Mouse (Mus musculus): ENCODE results near the gene Ptprk. TPM values are rescaled to one million over a fixed set of nuclear protein-coding genes. Genes with fewer than 3 reads are reported as not detected.

The Ptprk gene
- polyA plus RNA-seq, 1 experiment from 2014 or later: 20.0 TPM

GRCm38 (mm10) chr10:28593566-28594292, 519.1 kb downstream of the Ptprk start:
- no peaks in the 10 kb centered on the region for H3K36me3 ChIP-seq (ENCODE audit: poor library complexity, severe bottlenecking)
- no peaks in the 10 kb centered on the region for H3K4me1 ChIP-seq
- 84% methylated on average over 3 of the region's 4 CpGs for WGBS
- H3K9me3 ChIP-seq (replicated peaks): no peaks in the 10 kb centered on the region
- no peak overlapping the region for H3K4me2 ChIP-seq
- H3K9ac ChIP-seq: no peak overlapping the region
- no peak overlapping the region for H3K4me3 ChIP-seq
- no peaks in the 10 kb centered on the region for H3K27me3 ChIP-seq
- H3K27ac ChIP-seq: no peak overlapping the region
- no peak for ATAC-seq

- Histone ChIP-seq H3K4me3 (no peak overlapping the region), H3K36me3 (ENCODE audit: poor library complexity, severe bottlenecking) (no peaks in the 10 kb centered on the region), H3K9me3 (replicated peaks) (no peaks in the 10 kb centered on the region), H3K9ac (no peak overlapping the region), H3K27me3 (no peaks in the 10 kb centered on the region), H3K4me2 (no peak overlapping the region), H3K27ac (no peak overlapping the region), H3K4me1 (no peaks in the 10 kb centered on the region)
- 97% methylated on average over 3 of the region's 3 CpGs for WGBS
- ATAC-seq: no peak
Observed at GRCm38 (mm10) chr10:28596897-28597296, 522.3 kb downstream of the Ptprk start.

GRCm38 (mm10) chr10:28609136-28609535, 534.5 kb downstream of the Ptprk start:
- H3K27me3 ChIP-seq: no peaks in the 10 kb centered on the region
- no peaks in the 10 kb centered on the region for H3K9me3 ChIP-seq (replicated peaks)
- no peak overlapping the region for H3K4me3 ChIP-seq
- H3K4me2 ChIP-seq: no peak overlapping the region
- no peaks in the 10 kb centered on the region for H3K4me1 ChIP-seq
- H3K27ac ChIP-seq: no peak overlapping the region
- ATAC-seq: no peak
- WGBS: 80% methylated on average over 3 of the region's 3 CpGs
- no peak overlapping the region for H3K9ac ChIP-seq
- H3K36me3 ChIP-seq (ENCODE audit: poor library complexity, severe bottlenecking): no peaks in the 10 kb centered on the region

GRCm38 (mm10) chr10:28614396-28614795, 539.8 kb downstream of the Ptprk start:
- Histone ChIP-seq H3K9ac (no peak overlapping the region), H3K36me3 (ENCODE audit: poor library complexity, severe bottlenecking) (no peaks in the 10 kb centered on the region), H3K4me2 (no peak overlapping the region), H3K4me1 (no peaks in the 10 kb centered on the region), H3K27ac (no peak overlapping the region), H3K9me3 (replicated peaks) (no peaks in the 10 kb centered on the region), H3K27me3 (no peaks in the 10 kb centered on the region), H3K4me3 (no peak overlapping the region)
- ATAC-seq: no peak
- 97% methylated on average over 2 of the region's 2 CpGs for WGBS

- no peak for ATAC-seq
- Histone ChIP-seq H3K9me3 (replicated peaks) (no peaks in the 10 kb centered on the region), H3K4me2 (no peak overlapping the region), H3K27me3 (no peaks in the 10 kb centered on the region), H3K4me3 (no peak overlapping the region), H3K27ac (no peak overlapping the region), H3K9ac (no peak overlapping the region), H3K4me1 (no peaks in the 10 kb centered on the region), H3K36me3 (ENCODE audit: poor library complexity, severe bottlenecking) (no peaks in the 10 kb centered on the region)
- 95% methylated on average over 7 of the region's 7 CpGs for WGBS
Observed at GRCm38 (mm10) chr10:28617203-28617602, 542.6 kb downstream of the Ptprk start.

- no peak for ATAC-seq
- 85% methylated on average over 2 of the region's 2 CpGs for whole genome bisulfite sequencing
- no peak overlapping the region for H3K4me2 ChIP-seq
- H3K36me3 ChIP-seq (ENCODE audit: poor library complexity, severe bottlenecking): no peaks in the 10 kb centered on the region
- no peak overlapping the region for H3K9ac ChIP-seq
- H3K4me3 ChIP-seq: no peak overlapping the region
- no peaks in the 10 kb centered on the region for H3K4me1 ChIP-seq
- no peaks in the 10 kb centered on the region for H3K9me3 ChIP-seq (replicated peaks)
- H3K27ac ChIP-seq: no peak overlapping the region
- H3K27me3 ChIP-seq: no peaks in the 10 kb centered on the region
Observed at GRCm38 (mm10) chr10:28618002-28618401, 543.4 kb downstream of the Ptprk start.

- Histone ChIP-seq H3K9ac (no peak overlapping the region), H3K4me1 (no peaks in the 10 kb centered on the region), H3K4me2 (no peak overlapping the region), H3K27ac (no peak overlapping the region), H3K36me3 (ENCODE audit: poor library complexity, severe bottlenecking) (no peaks in the 10 kb centered on the region), H3K4me3 (no peak overlapping the region), H3K9me3 (replicated peaks) (no peaks in the 10 kb centered on the region), H3K27me3 (no peaks in the 10 kb centered on the region)
- no peak for ATAC-seq
- WGBS: 80% methylated on average over 1 of the region's 1 CpGs
Observed at GRCm38 (mm10) chr10:28619415-28619814, 544.8 kb downstream of the Ptprk start.

- Histone ChIP-seq H3K4me1 (no peaks in the 10 kb centered on the region), H3K36me3 (ENCODE audit: poor library complexity, severe bottlenecking) (no peaks in the 10 kb centered on the region), H3K9ac (no peak overlapping the region), H3K4me2 (no peak overlapping the region), H3K9me3 (replicated peaks) (no peaks in the 10 kb centered on the region), H3K27ac (no peak overlapping the region), H3K27me3 (no peaks in the 10 kb centered on the region), H3K4me3 (no peak overlapping the region)
- no peak for ATAC-seq
Observed at GRCm38 (mm10) chr10:28636096-28636495, 561.5 kb downstream of the Ptprk start.

- 89% methylated on average over 2 of the region's 2 CpGs for WGBS
- Histone ChIP-seq H3K9ac (no peak overlapping the region), H3K9me3 (replicated peaks) (no peaks in the 10 kb centered on the region), H3K27ac (no peak overlapping the region), H3K4me1 (no peaks in the 10 kb centered on the region), H3K27me3 (no peaks in the 10 kb centered on the region), H3K4me2 (no peak overlapping the region), H3K4me3 (no peak overlapping the region), H3K36me3 (ENCODE audit: poor library complexity, severe bottlenecking) (no peaks in the 10 kb centered on the region)
- ATAC-seq: no peak
Observed at GRCm38 (mm10) chr10:28641887-28642286, 567.3 kb downstream of the Ptprk start.

Small RNA genes within 50 kb of the gene (microRNA-seq; reads per million reads assigned to microRNA genes)
- gene Gm22370: not detected
